Comparison of ENCODE assay signal across 8 mouse cellular contexts in genomic region chr16:16911641-16912597, GRCm38 (mm10). TPM values are rescaled to one million over a fixed set of nuclear protein-coding genes. Genes with fewer than 3 reads are reported as not detected.
A peak's percentile ranks its signal among the peaks of the same experiment; 100 is the strongest.
DNase-seq lines count a peak whose midpoint lies in the region; TF ChIP-seq lines count a peak whose summit lies in the region.

No protein-coding gene starts in this region.

- H3K27me3 ChIP-seq in cerebellum, adult 2 months (ENCODE audit: control insufficient read depth, insufficient read depth, low read length): no peaks in the 10 kb centered on the region
- H3K27me3 ChIP-seq in hindbrain, embryonic 10.5 days (ENCODE audit: insufficient read depth, poor library complexity, severe bottlenecking): no peaks in the 10 kb centered on the region

- H3K27ac ChIP-seq in cerebellum, adult 2 months (ENCODE audit: insufficient read depth, low read length): no peak overlapping the region
- peak overlapping the region; percentile 90 for H3K27ac ChIP-seq in hindbrain, embryonic 10.5 days

- TF ChIP-seq POLR2A in cerebellum, adult 2 months (IDR thresholded peaks at IDR 0.05; ENCODE audit: borderline replicate concordance, insufficient read depth, low read length): no peak

- TF ChIP-seq CTCF in cerebellum, adult 2 months (IDR thresholded peaks at IDR 0.05; ENCODE audit: borderline replicate concordance, insufficient read depth, low read depth, low read length): peak; percentile 87

- H3K4me1 ChIP-seq in cerebellum, adult 2 months (ENCODE audit: control insufficient read depth, insufficient read depth, low read length): no peaks in the 10 kb centered on the region; the same call in 1 of the 2 replicates
- peaks cover 13% of the 10 kb centered on the region for H3K4me1 ChIP-seq in hindbrain, embryonic 10.5 days (replicated peaks)

- no peaks in the 10 kb centered on the region for H3K9me3 ChIP-seq in hindbrain, embryonic 10.5 days

- peak; percentile 19 for DNase-seq in MEL-GATA-1-ER (ENCODE audit: extremely low read depth, low read depth)
- DNase-seq in cerebellum, adult 2 months: peak; percentile 69 to 76
- peak; percentile 76 for DNase-seq in forelimb bud, embryonic 11.5 days (ENCODE audit: low read depth, low spot score)
- peak; percentile 87 for DNase-seq in hindbrain, embryonic 10.5 days (ENCODE audit: low spot score)
- peak; percentile 80 to 82 for DNase-seq in layer of hippocampus, postnatal 14 days (ENCODE audit: low spot score in 2 of 2)
- DNase-seq in lung, postnatal 14 days: peak; percentile 85
- DNase-seq in retina, embryonic 14.5 days (ENCODE audit: low spot score): peak; percentile 92
- DNase-seq in thymus, postnatal 4 days: peak; percentile 84

- H3K36me3 ChIP-seq in hindbrain, embryonic 10.5 days: peaks cover 92% of the 10 kb centered on the region

- 26% methylated on average over 13 of the region's 13 CpGs for WGBS in cerebellum, adult 2 months
- WGBS in hindbrain, embryonic 10.5 days: 34% methylated on average over 13 of the region's 13 CpGs

- no peak overlapping the region for H3K4me3 ChIP-seq in cerebellum, adult 2 months (replicated peaks; ENCODE audit: insufficient read depth, low read depth, low read length)
- no peak overlapping the region for H3K4me3 ChIP-seq in hindbrain, embryonic 10.5 days

RNA-seq across cellular contexts. Expression of gene Ppm1f, which starts 15.7 kb away (rescaled TPM):
- polyA plus RNA-seq in cerebellum, adult 2 months (2012; rRNA removed): 32.6 and 36.4 TPM in 2 replicates
- polyA plus RNA-seq in hindbrain, embryonic 10.5 days (2016; fragmentation: Nextera tagmentation; extraction: Ambion mirVana): 26.5 and 29.5 TPM in 2 replicates
- total RNA-seq in layer of hippocampus, postnatal 14 days (2021): 10 to 100 TPM; 29.2 to 31.6 TPM

RNA-seq across cellular contexts. Expression of gene Vpreb1, which starts 41.3 kb away (rescaled TPM):
- polyA plus RNA-seq in cerebellum, adult 2 months (2012; rRNA removed): 0.40 TPM in 1 of 2 replicates, not detected in the other
- 1.7 and 2.0 TPM in 2 replicates for polyA plus RNA-seq in hindbrain, embryonic 10.5 days (2016; fragmentation: Nextera tagmentation; extraction: Ambion mirVana)
- 1 to 10 TPM in 1 of 2 experiments, not detected in 1; 1.8 TPM for total RNA-seq in layer of hippocampus, postnatal 14 days (2021)

RNA-seq across cellular contexts. Expression of gene Top3b, which starts 41.4 kb away (rescaled TPM):
- 102 and 114 TPM in 2 replicates for polyA plus RNA-seq in cerebellum, adult 2 months (2012; rRNA removed)
- polyA plus RNA-seq in hindbrain, embryonic 10.5 days (2016; fragmentation: Nextera tagmentation; extraction: Ambion mirVana): 70.2 and 70.8 TPM in 2 replicates
- 10 to 100 TPM; 57.9 to 67.3 TPM for total RNA-seq in layer of hippocampus, postnatal 14 days (2021)

RNA-seq across cellular contexts. Expression of gene Igll1, which starts 48.1 kb away (rescaled TPM):
- not detected in 2 replicates for polyA plus RNA-seq in cerebellum, adult 2 months (2012; rRNA removed)
- polyA plus RNA-seq in hindbrain, embryonic 10.5 days (2016; fragmentation: Nextera tagmentation; extraction: Ambion mirVana): 0.14 TPM in 1 of 2 replicates, not detected in the other
- total RNA-seq in layer of hippocampus, postnatal 14 days (2021): not detected

Comparison
In these comparisons a context has a peak if more than half of its experiments do, and no peak if none do; other contexts are left out.
1. DNase-seq: peak in every context shown above with its lines; median percentile 92 in retina, embryonic 14.5 days; 87 in hindbrain, embryonic 10.5 days; 85 in lung, postnatal 14 days; 84 in thymus, postnatal 4 days; 81 in layer of hippocampus, postnatal 14 days; 76 in forelimb bud, embryonic 11.5 days; 72 in cerebellum, adult 2 months; 19 in MEL-GATA-1-ER.